Mouse (Mus musculus) frontal cortex, postnatal 14 days (tissue): ENCODE data around the gene Gdpd5.
A peak's percentile ranks its signal among the peaks of the same experiment; 100 is the strongest.

Source experiments
- DNase-seq, 2 experiments: peaks; one replicate each; pipeline ENCODE4 v3.0.0; 2022; ENCODE audit warnings: low spot score in 2 of 2

Gene Gdpd5

GRCm38 (mm10) chr7:99404031-99404735 is 23.0 kb downstream of the Gdpd5 start:
- DNase-seq: no peak

DNA sequence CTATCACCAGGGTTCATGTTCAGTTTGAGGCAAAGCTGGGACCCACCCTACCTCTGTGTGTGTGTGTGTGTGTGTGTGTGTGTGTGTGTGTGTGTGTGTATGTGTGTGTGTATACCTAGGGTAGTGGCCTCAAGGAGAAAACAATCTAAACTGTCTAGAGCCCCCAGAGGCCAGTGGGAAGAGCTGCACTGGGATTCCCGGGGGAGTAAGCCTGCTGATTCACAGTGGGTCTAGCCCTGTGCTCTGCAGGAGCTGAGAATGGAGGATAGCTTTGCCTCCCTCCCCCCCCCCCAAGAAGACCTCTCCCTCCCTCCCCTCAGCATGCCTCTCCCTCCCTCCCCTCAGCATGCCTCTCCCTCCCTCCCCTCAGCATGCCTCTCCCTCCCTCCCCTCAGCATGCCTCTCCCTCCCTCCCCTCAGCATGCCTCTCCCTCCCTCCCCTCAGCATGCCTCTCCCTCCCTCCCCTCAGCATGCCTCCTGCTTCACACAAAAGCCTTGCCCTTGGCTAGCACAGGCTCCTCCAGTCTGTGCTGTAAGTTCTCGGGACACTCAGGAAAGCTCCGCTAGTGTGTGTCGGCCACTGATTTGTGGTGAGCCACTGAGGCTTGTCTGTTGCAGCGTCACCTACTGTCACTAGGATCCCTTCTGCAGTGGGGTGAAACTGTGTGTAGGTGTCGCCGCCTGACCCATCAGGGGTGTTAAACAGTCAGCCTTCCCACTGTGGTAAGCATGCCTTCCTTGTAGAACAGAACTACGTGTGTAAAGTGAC is 24.4 kb downstream of the Gdpd5 start:
- no peak for DNase-seq

DNA sequence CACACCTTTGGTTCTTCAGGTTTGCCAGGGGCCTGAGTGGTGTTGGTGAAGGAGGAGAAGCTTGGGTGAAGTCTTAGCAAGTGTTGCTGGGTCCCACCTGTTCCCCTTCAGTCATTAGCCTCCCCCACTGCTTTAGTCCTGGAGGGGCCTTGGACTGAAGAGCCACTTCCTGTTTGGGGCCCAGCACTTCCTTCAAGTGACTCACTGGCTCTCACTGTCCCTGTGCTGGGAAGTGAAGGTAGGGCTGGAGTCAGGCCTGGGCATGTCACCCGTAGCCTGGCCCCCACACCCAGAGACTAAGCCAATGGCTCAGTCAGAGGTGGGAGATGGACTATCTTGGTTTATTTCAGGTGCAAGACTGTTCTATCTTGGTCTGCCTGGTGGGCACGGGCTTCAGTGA is 26.4 kb downstream of the Gdpd5 start:
- DNase-seq: no peak

DNA sequence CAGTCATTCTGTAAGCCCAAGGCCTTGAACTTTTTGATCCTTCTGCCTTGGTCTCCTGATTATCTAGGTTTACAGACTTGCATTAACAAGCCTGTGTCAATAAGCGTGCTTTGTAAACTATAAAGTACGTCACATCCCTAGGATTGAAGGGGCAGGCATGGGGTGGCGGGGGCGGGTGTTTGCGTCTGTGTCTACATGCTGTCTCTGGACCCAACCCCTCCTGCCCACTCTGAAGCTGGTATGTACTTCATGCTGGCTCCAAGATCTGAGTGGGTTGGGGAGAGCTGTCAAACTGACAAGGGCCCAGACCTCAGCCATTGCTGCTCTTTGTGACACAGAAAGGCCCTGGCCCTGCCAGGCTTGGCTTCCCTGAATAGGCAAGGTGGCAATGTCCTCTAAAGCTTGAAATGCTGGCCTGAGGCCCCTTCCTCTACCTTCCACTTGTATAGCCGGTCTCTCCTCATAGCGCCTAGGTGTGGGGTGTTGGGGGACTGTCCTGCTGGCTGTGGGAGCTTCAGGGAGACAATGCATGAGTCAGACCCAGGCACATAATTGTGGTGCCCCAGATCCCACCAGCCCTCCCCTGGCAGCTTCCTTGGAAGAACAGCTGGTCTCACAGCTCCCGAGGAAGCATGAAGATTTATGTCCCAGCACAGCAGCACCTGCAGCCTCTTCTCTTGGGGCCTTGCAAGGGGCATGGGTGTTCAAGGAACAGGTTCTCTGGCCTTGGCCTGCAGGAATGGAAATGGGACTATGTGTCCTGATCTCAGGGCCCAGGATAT is 28.4 kb downstream of the Gdpd5 start:
- DNase-seq: no peak

- no peak for DNase-seq
Measured at GRCm38 (mm10) chr7:99410315-99410714, 29.1 kb downstream of the Gdpd5 start.

- DNase-seq: no peak
Measured at GRCm38 (mm10) chr7:99411047-99411779, 30.0 kb downstream of the Gdpd5 start.

DNA sequence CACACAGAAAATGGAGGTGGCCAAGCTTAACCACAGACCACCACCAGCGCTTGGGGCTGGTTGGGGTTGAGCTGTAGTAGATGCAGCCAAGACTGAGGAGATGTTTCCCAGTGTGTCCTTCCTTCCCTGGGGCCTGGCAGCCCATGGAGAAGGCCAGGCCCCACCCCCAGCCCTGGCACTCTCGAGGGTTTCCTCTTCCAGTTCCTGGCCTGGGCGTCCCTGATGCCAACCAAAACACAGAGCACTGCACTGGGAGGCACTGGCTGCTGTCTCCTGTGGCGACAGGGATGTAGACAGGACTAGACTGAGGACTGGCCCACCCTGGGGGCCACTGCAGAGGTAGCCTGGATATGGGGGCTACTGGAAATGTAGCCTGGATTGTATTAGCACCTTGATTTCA is 33.8 kb downstream of the Gdpd5 start:
- no peak for DNase-seq

- no peak for DNase-seq
Measured at GRCm38 (mm10) chr7:99419311-99419710, 38.1 kb downstream of the Gdpd5 start.

DNA sequence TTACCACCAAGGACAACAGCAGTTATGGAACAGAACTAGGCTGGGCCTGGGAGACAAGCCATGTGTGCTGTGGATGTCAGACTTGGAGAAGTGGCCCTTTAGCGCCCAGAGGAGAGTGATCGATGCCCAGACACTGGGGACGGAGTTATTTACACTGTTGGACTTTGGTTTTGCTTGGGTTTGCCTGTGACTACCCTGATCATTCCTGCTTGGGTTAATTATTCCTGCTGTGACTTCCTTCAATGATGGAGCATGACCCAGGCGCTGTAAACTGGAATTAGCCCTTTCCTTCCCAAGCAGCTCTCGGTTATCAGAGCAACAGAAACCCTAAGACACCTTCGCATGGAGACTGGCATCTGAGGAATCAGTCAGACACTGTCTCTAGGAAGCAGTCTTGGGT is 39.8 kb downstream of the Gdpd5 start:
- no peak for DNase-seq

GRCm38 (mm10) chr7:99424538-99425155 is 43.4 kb downstream of the Gdpd5 start:
- DNase-seq: no peak

GRCm38 (mm10) chr7:99425706-99426105 is 44.5 kb downstream of the Gdpd5 start:
- no peak for DNase-seq

DNA sequence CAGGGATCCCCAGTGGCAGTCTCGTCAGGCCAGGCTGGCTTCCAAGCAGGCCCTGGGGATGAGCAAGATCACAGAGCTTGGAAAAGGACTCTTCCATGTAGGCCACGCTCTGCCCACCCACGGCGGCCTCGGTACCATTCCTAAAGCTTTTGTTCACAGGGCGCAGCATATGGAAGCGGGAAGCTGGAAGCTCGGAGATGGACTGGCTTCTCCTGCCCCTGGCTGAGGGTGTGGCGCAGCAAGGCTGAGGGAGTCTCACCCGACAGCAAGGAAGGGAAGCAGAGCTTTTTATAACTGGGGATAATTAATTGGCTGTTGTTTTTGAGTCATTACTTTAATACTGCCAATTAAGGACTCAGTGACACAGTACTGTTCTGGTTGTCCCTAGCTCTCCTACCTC is 45.8 kb downstream of the Gdpd5 start:
- DNase-seq: no peak

DNA sequence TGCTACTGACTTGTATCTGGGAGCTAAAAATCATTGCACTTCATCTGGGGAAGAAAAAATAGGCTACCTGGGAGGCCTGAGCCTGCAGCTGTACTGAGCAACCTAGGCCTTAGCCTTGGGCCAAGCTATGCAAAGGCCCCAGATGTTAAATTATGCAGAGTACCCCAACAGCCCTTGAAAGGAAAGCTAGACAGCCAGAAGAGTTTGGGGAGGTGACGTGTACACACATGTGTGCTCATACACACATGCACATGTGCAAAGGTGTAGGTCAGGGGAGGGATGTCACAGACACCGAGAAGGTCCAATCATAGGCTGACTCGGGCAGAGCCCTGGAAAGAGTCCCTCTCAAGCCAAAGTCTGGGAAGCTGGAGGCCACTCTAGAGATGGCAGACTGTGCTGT is 46.8 kb downstream of the Gdpd5 start:
- no peak for DNase-seq

DNA sequence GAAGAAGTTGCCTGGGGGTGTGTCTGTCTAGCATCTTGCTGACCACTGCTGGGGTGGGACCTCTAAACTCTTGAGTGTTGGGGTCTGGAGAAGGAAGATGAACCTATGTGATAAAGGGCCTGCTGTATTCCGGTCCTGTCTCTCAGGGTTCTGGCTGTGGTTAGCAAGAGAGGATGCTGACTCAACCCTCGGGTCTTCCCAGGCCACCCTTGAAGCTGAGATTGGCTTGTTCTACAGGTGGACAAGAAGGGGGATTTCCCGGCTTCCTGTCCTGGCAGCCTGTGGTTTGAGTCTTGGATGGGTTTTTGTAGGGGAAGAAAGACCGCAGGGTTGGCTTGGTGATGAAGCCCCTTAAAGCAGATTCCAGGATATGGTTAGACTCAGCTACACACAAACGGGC is 47.6 kb downstream of the Gdpd5 start:
- no peak for DNase-seq

GRCm38 (mm10) chr7:99429786-99430185 is 48.6 kb downstream of the Gdpd5 start:
- DNase-seq: no peak

- DNase-seq: no peak
Measured at GRCm38 (mm10) chr7:99430246-99430645, 49.0 kb downstream of the Gdpd5 start.

DNA sequence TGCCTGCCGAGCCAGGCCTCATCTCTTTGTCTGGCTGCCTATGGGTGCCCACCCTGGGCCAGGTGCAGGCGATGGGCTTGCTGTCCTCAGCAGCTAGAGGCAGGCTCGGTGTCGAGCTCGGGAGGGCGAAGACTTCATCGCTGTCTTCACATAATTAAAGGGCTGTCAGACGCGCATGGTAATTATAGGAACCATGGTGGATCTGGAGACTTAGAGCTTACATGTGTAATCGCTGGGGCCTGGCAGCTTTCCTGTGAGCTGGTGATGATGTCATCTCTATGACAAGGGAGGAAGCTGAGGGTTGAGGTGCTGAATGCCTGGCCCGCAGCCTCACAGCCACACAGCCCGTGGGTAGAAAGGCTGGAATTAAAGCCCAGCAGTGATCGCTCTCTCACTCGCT is 51.0 kb downstream of the Gdpd5 start:
- DNase-seq: peak in 1 of 2 experiments; percentile 32

DNA sequence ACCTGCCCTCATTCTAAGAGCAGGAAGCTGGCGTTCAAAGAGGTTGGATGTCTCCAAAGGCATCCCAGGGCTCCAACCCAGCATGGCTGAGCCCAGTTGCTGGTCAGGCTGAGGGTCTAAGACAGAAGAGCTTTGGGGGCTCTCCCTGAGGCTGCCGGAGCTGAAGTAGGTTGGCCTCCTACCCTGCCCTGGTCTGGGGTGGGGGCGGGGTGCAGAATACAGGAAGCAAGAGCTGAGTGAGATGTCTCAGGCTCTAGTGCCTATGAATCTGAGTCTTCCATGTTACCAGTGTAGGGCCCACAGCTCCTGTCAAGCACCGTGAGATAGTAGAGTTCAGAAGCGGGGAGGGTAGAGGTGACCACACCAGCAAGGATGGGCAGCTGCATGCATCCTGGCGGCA is 51.6 kb downstream of the Gdpd5 start:
- DNase-seq: no peak

DNA sequence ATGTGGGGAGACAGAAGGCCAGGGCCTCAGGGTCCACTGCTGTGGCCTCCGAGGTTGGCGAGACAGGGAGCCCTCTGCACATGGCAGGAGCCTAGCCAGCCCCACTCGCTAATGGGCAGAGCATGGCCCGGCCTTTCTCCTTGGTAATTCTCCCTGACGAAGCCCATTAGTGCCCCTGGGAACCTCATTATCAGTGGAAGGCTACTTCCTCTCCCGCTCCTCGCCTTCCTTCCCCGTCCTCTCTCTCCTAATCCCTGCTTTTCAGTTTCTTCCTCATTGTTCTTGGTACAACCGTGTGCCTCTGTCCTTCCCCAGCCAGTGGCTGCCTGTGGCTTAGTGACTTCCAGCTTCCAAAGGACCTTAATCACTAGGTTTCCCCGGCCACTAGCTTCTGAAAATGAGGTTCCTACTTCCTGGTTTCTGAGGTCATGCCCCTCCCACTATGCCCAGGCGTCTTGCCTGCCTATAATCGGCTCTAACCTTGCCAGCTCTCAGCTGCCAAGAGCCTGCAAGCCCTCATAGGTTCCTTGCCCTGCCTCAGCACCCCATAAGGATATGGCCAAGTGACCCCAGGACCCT is 53.5 kb downstream of the Gdpd5 start:
- DNase-seq: no peak

DNA sequence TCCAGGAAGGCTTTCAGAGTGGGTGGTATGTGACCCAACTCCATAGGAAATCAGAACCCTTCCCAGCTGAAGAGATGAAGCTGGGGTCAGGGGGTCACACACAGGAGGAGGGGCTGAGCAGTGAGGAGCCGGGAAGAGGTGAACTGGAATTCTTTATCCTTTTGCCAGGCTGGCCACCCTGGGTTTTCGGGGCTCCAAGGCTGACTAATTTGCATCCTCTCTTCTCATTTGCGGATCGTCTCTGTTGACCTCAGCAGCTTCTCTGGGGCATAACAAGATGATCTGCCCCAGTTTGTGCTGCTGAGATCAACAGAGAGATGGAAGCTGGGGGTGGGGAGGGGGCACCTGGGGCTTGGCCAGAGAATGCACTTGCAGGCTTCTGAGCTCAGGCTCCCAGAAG is 55.3 kb downstream of the Gdpd5 start:
- no peak for DNase-seq

- DNase-seq: no peak
Measured at GRCm38 (mm10) chr7:99438881-99439280, 57.7 kb downstream of the Gdpd5 start.
